Mouse (Mus musculus) MEL (cell line): Measurements from ENCODE around the gene Gm9913. TPM values are rescaled to one million over a fixed set of nuclear protein-coding genes. Genes with fewer than 3 reads are reported as not detected.

Experiments
- DNase-seq: peaks from one replicate; pipeline ENCODE4 v3.0.0; 2011; ENCODE audit warnings: low read depth, low spot score
- H3K27ac ChIP-seq: 2 replicates; pipeline ENCODE4 v1.5.1; 2012; ENCODE audit warnings: low read depth, mild to moderate bottlenecking, control low read depth, low read length, moderate library complexity; ENCODE audit not compliant: control insufficient read depth
- H3K27me3 ChIP-seq, 2 experiments: fragments of 150-350 bp in 1 of 2; sonication (generic) in 1 of 2; 2 replicates each; pipeline ENCODE4 v1.6.1; 2012; ENCODE audit warnings: low read length in 2 of 2, mild to moderate bottlenecking in 2 of 2, improper control_type of control experiment in 1 of 2, moderate library complexity in 1 of 2; ENCODE audit not compliant: insufficient read depth in 2 of 2, control insufficient read depth in 1 of 2
- H3K36me3 ChIP-seq, 2 experiments: 2 replicates each; pipeline ENCODE4 v1.6.1; 2012 to 2014; ENCODE audit warnings: low read length in 2 of 2, improper control_type of control experiment in 1 of 2, inconsistent platforms in 1 of 2, mild to moderate bottlenecking in 1 of 2; ENCODE audit not compliant: insufficient read depth in 2 of 2, control insufficient read depth in 1 of 2
- H3K4me1 ChIP-seq, 2 experiments: fragments of 150-350 bp in 1 of 2; sonication (generic) in 1 of 2; 2 replicates each; pipeline ENCODE4 v1.6.1; 2012; ENCODE audit warnings: low read length in 2 of 2, improper control_type of control experiment in 1 of 2, mild to moderate bottlenecking in 1 of 2; ENCODE audit not compliant: insufficient read depth in 2 of 2, control insufficient read depth in 1 of 2
- H3K4me3 ChIP-seq, 2 experiments: fragments of 150-350 bp in 1 of 2; sonication (generic) in 1 of 2; 2 replicates each; pipeline ENCODE4 v1.5.1; 2012; ENCODE audit warnings: low read depth in 2 of 2, low read length in 2 of 2, mild to moderate bottlenecking in 2 of 2, moderate library complexity in 2 of 2, control low read depth in 1 of 2, improper control_type of control experiment in 1 of 2; ENCODE audit not compliant: control insufficient read depth in 1 of 2, insufficient read depth in 1 of 2
- H3K79me2 ChIP-seq: 2 replicates; pipeline ENCODE4 v1.6.1; 2012; ENCODE audit warnings: mild to moderate bottlenecking, low read length, moderate library complexity; ENCODE audit not compliant: control insufficient read depth, poor library complexity, insufficient read depth
- H3K9ac ChIP-seq: 2 replicates; pipeline ENCODE4 v1.6.1; 2012; ENCODE audit warnings: low read depth, mild to moderate bottlenecking, control low read depth, low read length, moderate library complexity; ENCODE audit not compliant: control insufficient read depth, poor library complexity, severe bottlenecking
- H3K9me3 ChIP-seq: fragments of 150-350 bp; sonication (generic); replicated peaks from 2 replicates; pipeline ENCODE4 v1.6.1; 2012; ENCODE audit warnings: mild to moderate bottlenecking, low read length, improper control_type of control experiment, moderate library complexity; ENCODE audit not compliant: insufficient read depth
- CTCF ChIP-seq, 3 experiments: IDR thresholded peaks in 2 of 3; conservative IDR thresholded peaks in 1 of 3; 2 replicates each; pipeline ENCODE4 v1.5.1; 2011 to 2012; ENCODE audit warnings: low read length in 3 of 3, low read depth in 2 of 3, mild to moderate bottlenecking in 2 of 3, improper control_type of control experiment in 1 of 3, inconsistent platforms in 1 of 3, mixed read lengths in 1 of 3, moderate library complexity in 1 of 3; ENCODE audit not compliant: control insufficient read depth in 1 of 3, insufficient read depth in 1 of 3, poor library complexity in 1 of 3, severe bottlenecking in 1 of 3
- ELF1 ChIP-seq: IDR thresholded peaks from 2 replicates; pipeline ENCODE4 v1.6.1; 2014; ENCODE audit warnings: low read depth, mild to moderate bottlenecking, inconsistent platforms, low read length, improper control_type of control experiment, moderate library complexity
- GABPA ChIP-seq: IDR thresholded peaks from 2 replicates; pipeline ENCODE4 v1.6.1; 2012; ENCODE audit warnings: low read depth, mild to moderate bottlenecking, inconsistent platforms, low read length, improper control_type of control experiment, moderate library complexity
- JUND ChIP-seq: IDR thresholded peaks from 2 replicates; pipeline ENCODE4 v1.6.1; 2011; ENCODE audit warnings: low read depth, mild to moderate bottlenecking, improper control_type of control experiment, low read length
- POLR2A ChIP-seq, 2 experiments: IDR thresholded peaks; 2 replicates each; pipeline ENCODE4 v1.6.1; 2011 to 2012; ENCODE audit warnings: low read length in 2 of 2, mild to moderate bottlenecking in 2 of 2, control low read depth in 1 of 2, improper control_type of control experiment in 1 of 2, low read depth in 1 of 2, moderate library complexity in 1 of 2; ENCODE audit not compliant: control insufficient read depth in 1 of 2, insufficient read depth in 1 of 2, poor library complexity in 1 of 2
- RAD21 ChIP-seq: IDR thresholded peaks from 2 replicates; pipeline ENCODE4 v1.6.1; 2011; ENCODE audit warnings: mild to moderate bottlenecking, low read depth, low read length, improper control_type of control experiment
- SMC3 ChIP-seq: IDR thresholded peaks from 2 replicates; pipeline ENCODE4 v1.6.1; 2011; ENCODE audit warnings: low read depth, low read length, improper control_type of control experiment
- TAL1 ChIP-seq: IDR thresholded peaks from 2 replicates; pipeline ENCODE4 v1.6.1; 2012; ENCODE audit warnings: mild to moderate bottlenecking, inconsistent platforms, low read length, moderate library complexity, mixed read lengths
- ZMIZ1 ChIP-seq: IDR thresholded peaks from 2 replicates; pipeline ENCODE4 v1.6.1; 2012; ENCODE audit warnings: low read depth, mild to moderate bottlenecking, inconsistent platforms, low read length, improper control_type of control experiment, moderate library complexity
- polyA plus RNA-seq, 2 experiments: library from polyadenylated mRNA; stranded (reverse) in 1 of 2; unstranded in 1 of 2; fragments of >175 nt in 1 of 2; fragments of >200 nt in 1 of 2; gene quantifications; 2 replicates each; pipeline versions ENCODE4 v1.2.1 to v1.2.4; 2012; ENCODE audit warnings: low replicate concordance in 2 of 2, low read depth in 1 of 2; ENCODE audit not compliant: insufficient read length in 2 of 2, insufficient read depth in 1 of 2, missing spikeins in 1 of 2
- total RNA-seq: library from RNA; depleted of rRNA; stranded (reverse); fragments of 300-350 nt; gene quantifications from 2 replicates; pipeline ENCODE4 v1.2.3, GENCODE M21; 2012; rRNA removed

Gene Gm9913
- total and polyA plus RNA-seq, 3 experiments, result not detected

DNA sequence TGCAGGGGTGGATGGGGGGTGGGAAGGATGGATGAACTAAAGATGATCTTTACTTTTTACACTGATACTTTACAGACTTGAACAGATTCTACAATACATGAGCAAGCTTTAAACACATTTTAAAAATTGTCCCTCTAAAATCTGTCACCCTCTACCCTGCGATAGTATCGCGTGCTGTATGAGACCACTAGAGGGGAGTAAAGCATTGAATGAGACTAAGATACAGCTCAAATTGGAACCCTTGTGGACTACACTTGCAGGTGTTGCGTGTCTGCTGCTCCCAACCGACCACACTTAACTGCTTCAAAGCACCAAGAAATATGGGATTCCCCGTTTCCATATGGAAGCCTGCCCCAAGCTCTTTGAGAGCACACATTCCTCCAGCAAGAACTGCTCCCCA, 50.9 kb downstream of the Gm9913 start:
- TF ChIP-seq JUND (no peak), TAL1 (no peak), ZMIZ1 (no peak), SMC3 (peak; percentile 33), RAD21 (peak; percentile 57), CTCF (IDR thresholded peaks at IDR 0.05 in 2 of 3, conservative IDR thresholded peaks at IDR 0.05 in 1 of 3; ENCODE audit: control insufficient read depth in 1 of 3, insufficient read depth in 1 of 3, low read depth in 2 of 3, low read length in 3 of 3, poor library complexity in 1 of 3, severe bottlenecking in 1 of 3) (peak in 2 of 3 experiments; percentile 15 to 49; a peak in 2 of 6 replicates), ELF1 (no peak), GABPA (no peak), POLR2A (IDR thresholded peaks at IDR 0.05; ENCODE audit: control insufficient read depth in 1 of 2, insufficient read depth in 1 of 2, low read depth in 1 of 2, low read length in 2 of 2, poor library complexity in 1 of 2) (no peak)
- no peak overlapping the region for H3K27ac ChIP-seq

More for the DNA sequence above, 50.9 kb downstream of the Gm9913 start:
- Histone ChIP-seq H3K9me3 (no peaks in the 10 kb centered on the region), H3K4me3 (no peak overlapping the region), H3K9ac (no peak overlapping the region), H3K36me3 (no peaks in the 10 kb centered on the region), H3K79me2 (no peaks in the 10 kb centered on the region), H3K27me3 (no peaks in the 10 kb centered on the region), H3K4me1 (no peaks in the 10 kb centered on the region)
- DNase-seq, result peak; percentile 18

Other genes starting within 250 kb of the Gm9913 start
- 0.03 TPM in 1 of 2 replicates, not detected in the other for gene Fbn1, start 2.9 kb downstream of the Gm9913 start, total RNA-seq
- under 1 TPM in 1 of 2 experiments, not detected in 1; 0.01 TPM for gene Fbn1, start 2.9 kb downstream of the Gm9913 start, polyA plus RNA-seq
- 11.7 and 13.9 TPM in 2 replicates for gene Cep152, start 120.0 kb downstream of the Gm9913 start, total RNA-seq
- 10 to 100 TPM in 1 of 2 experiments, not detected in 1; 14.1 TPM for gene Cep152, start 120.0 kb downstream of the Gm9913 start, polyA plus RNA-seq
- gene Eid1, start 168.0 kb downstream of the Gm9913 start, total RNA-seq, result 16.4 and 16.6 TPM in 2 replicates
- 10 to 100 TPM in 1 of 2 experiments, not detected in 1; 33.9 TPM for gene Eid1, start 168.0 kb downstream of the Gm9913 start, polyA plus RNA-seq
- gene Shc4, start 219.1 kb downstream of the Gm9913 start, total RNA-seq, result 1.1 and 1.3 TPM in 2 replicates
- gene Shc4, start 219.1 kb downstream of the Gm9913 start, polyA plus RNA-seq, result under 1 TPM in 1 of 2 experiments, not detected in 1; 0.38 TPM